Mouse (Mus musculus): Measurements from ENCODE around the gene Elmo1. TPM values are rescaled to one million over a fixed set of nuclear protein-coding genes. Genes with fewer than 3 reads are reported as not detected.

The Elmo1 gene
- polyA plus RNA-seq, 1 experiment, result not detected

GRCm38 (mm10) chr13:20585868-20586267 is 495.5 kb downstream of the Elmo1 start:
- Histone ChIP-seq H3K79me2 (ENCODE audit: control insufficient read depth, insufficient read depth) (no peaks in the 10 kb centered on the region), H3K27me3 (ENCODE audit: control insufficient read depth, insufficient read depth, insufficient read length) (no peaks in the 10 kb centered on the region)

GRCm38 (mm10) chr13:20586462-20586861 is 496.1 kb downstream of the Elmo1 start:
- no peaks in the 10 kb centered on the region for H3K79me3 ChIP-seq (ENCODE audit: low read depth)
- no peak overlapping the region for H3K4me3 ChIP-seq (ENCODE audit: insufficient read depth, poor library complexity, severe bottlenecking)
- no peaks in the 10 kb centered on the region for H3K27me3 ChIP-seq (ENCODE audit: control insufficient read depth, insufficient read depth, insufficient read length)
- H3K79me2 ChIP-seq (ENCODE audit: control insufficient read depth, insufficient read depth), result no peaks in the 10 kb centered on the region
- H3K36me3 ChIP-seq (ENCODE audit: control insufficient read depth, insufficient read depth), result no peaks in the 10 kb centered on the region
- no peak overlapping the region for H3ac ChIP-seq (ENCODE audit: control insufficient read depth, insufficient read length, low read depth)
- TF ChIP-seq USF1 (IDR thresholded peaks at IDR 0.05; ENCODE audit: low read depth), result no peak
- TF ChIP-seq MAX (IDR thresholded peaks at IDR 0.05), result no peak
- TF ChIP-seq CEBPB (IDR thresholded peaks at IDR 0.05; ENCODE audit: low read depth), result no peak
- no peak for TF ChIP-seq CTCF (IDR thresholded peaks at IDR 0.05; ENCODE audit: control insufficient read depth, insufficient read depth, insufficient read length)
- TF ChIP-seq FOSL1 (IDR thresholded peaks at IDR 0.05; ENCODE audit: insufficient read depth, low read length, poor library complexity, severe bottlenecking), result no peak
- no peak for TF ChIP-seq MYOD1 (IDR thresholded peaks at IDR 0.05; ENCODE audit: control insufficient read depth, insufficient read length, low read depth)
- no peak for TF ChIP-seq MYOG (IDR thresholded peaks at IDR 0.05; ENCODE audit: control insufficient read depth, extremely low read depth, insufficient read length)

More at GRCm38 (mm10) chr13:20585868-20586267, 495.5 kb downstream of the Elmo1 start:
- H3K4me3 ChIP-seq (ENCODE audit: insufficient read depth, poor library complexity, severe bottlenecking), result no peak overlapping the region
- no peak overlapping the region for H3ac ChIP-seq (ENCODE audit: control insufficient read depth, insufficient read length, low read depth)
- no peak for TF ChIP-seq MYOD1 (IDR thresholded peaks at IDR 0.05; ENCODE audit: control insufficient read depth, insufficient read length, low read depth)
- no peak for TF ChIP-seq CTCF (IDR thresholded peaks at IDR 0.05; ENCODE audit: control insufficient read depth, insufficient read depth, insufficient read length)
- no peak for TF ChIP-seq CEBPB (IDR thresholded peaks at IDR 0.05; ENCODE audit: low read depth)
- TF ChIP-seq MAX (IDR thresholded peaks at IDR 0.05), result no peak
- TF ChIP-seq MYOG (IDR thresholded peaks at IDR 0.05; ENCODE audit: control insufficient read depth, extremely low read depth, insufficient read length), result no peak
- TF ChIP-seq USF1 (IDR thresholded peaks at IDR 0.05; ENCODE audit: low read depth), result no peak
- no peak for TF ChIP-seq FOSL1 (IDR thresholded peaks at IDR 0.05; ENCODE audit: insufficient read depth, low read length, poor library complexity, severe bottlenecking)
- no peaks in the 10 kb centered on the region for H3K79me3 ChIP-seq (ENCODE audit: low read depth)
- H3K36me3 ChIP-seq (ENCODE audit: control insufficient read depth, insufficient read depth), result no peaks in the 10 kb centered on the region

GRCm38 (mm10) chr13:20590983-20591382 is 500.6 kb downstream of the Elmo1 start:
- Histone ChIP-seq H3K27me3 (ENCODE audit: control insufficient read depth, insufficient read depth, insufficient read length) (no peaks in the 10 kb centered on the region), H3K79me2 (ENCODE audit: control insufficient read depth, insufficient read depth) (no peaks in the 10 kb centered on the region), H3K4me3 (ENCODE audit: insufficient read depth, poor library complexity, severe bottlenecking) (no peak overlapping the region), H3K79me3 (ENCODE audit: low read depth) (no peaks in the 10 kb centered on the region), H3ac (ENCODE audit: control insufficient read depth, insufficient read length, low read depth) (no peak overlapping the region), H3K36me3 (ENCODE audit: control insufficient read depth, insufficient read depth) (no peaks in the 10 kb centered on the region)
- TF ChIP-seq CTCF (IDR thresholded peaks at IDR 0.05; ENCODE audit: control insufficient read depth, insufficient read depth, insufficient read length) (no peak), MAX (IDR thresholded peaks at IDR 0.05) (no peak), MYOD1 (IDR thresholded peaks at IDR 0.05; ENCODE audit: control insufficient read depth, insufficient read length, low read depth) (no peak), CEBPB (IDR thresholded peaks at IDR 0.05; ENCODE audit: low read depth) (no peak), MYOG (IDR thresholded peaks at IDR 0.05; ENCODE audit: control insufficient read depth, extremely low read depth, insufficient read length) (no peak), FOSL1 (IDR thresholded peaks at IDR 0.05; ENCODE audit: insufficient read depth, low read length, poor library complexity, severe bottlenecking) (no peak)

- H3ac ChIP-seq (ENCODE audit: control insufficient read depth, insufficient read length, low read depth), result no peak overlapping the region
- TF ChIP-seq USF1 (IDR thresholded peaks at IDR 0.05; ENCODE audit: low read depth) (no peak), MYOG (IDR thresholded peaks at IDR 0.05; ENCODE audit: control insufficient read depth, extremely low read depth, insufficient read length) (no peak), CTCF (IDR thresholded peaks at IDR 0.05; ENCODE audit: control insufficient read depth, insufficient read depth, insufficient read length) (no peak), MAX (IDR thresholded peaks at IDR 0.05) (no peak), MYOD1 (IDR thresholded peaks at IDR 0.05; ENCODE audit: control insufficient read depth, insufficient read length, low read depth) (no peak), FOSL1 (IDR thresholded peaks at IDR 0.05; ENCODE audit: insufficient read depth, low read length, poor library complexity, severe bottlenecking) (no peak), CEBPB (IDR thresholded peaks at IDR 0.05; ENCODE audit: low read depth) (no peak)
These were observed 506.9 kb downstream of the Elmo1 start for GRCm38 (mm10) chr13:20597307-20597706.

GRCm38 (mm10) chr13:20598618-20599017 is 508.2 kb downstream of the Elmo1 start:
- TF ChIP-seq MYOD1 (IDR thresholded peaks at IDR 0.05; ENCODE audit: control insufficient read depth, insufficient read length, low read depth) (no peak), FOSL1 (IDR thresholded peaks at IDR 0.05; ENCODE audit: insufficient read depth, low read length, poor library complexity, severe bottlenecking) (no peak)
- Histone ChIP-seq H3K4me3 (ENCODE audit: insufficient read depth, poor library complexity, severe bottlenecking) (no peak overlapping the region), H3K36me3 (ENCODE audit: control insufficient read depth, insufficient read depth) (no peaks in the 10 kb centered on the region), H3K79me2 (ENCODE audit: control insufficient read depth, insufficient read depth) (no peaks in the 10 kb centered on the region), H3ac (ENCODE audit: control insufficient read depth, insufficient read length, low read depth) (no peak overlapping the region), H3K79me3 (ENCODE audit: low read depth) (no peaks in the 10 kb centered on the region), H3K27me3 (ENCODE audit: control insufficient read depth, insufficient read depth, insufficient read length) (no peaks in the 10 kb centered on the region)

More at GRCm38 (mm10) chr13:20597307-20597706, 506.9 kb downstream of the Elmo1 start:
- no peaks in the 10 kb centered on the region for H3K27me3 ChIP-seq (ENCODE audit: control insufficient read depth, insufficient read depth, insufficient read length)
- no peaks in the 10 kb centered on the region for H3K36me3 ChIP-seq (ENCODE audit: control insufficient read depth, insufficient read depth)
- H3K79me2 ChIP-seq (ENCODE audit: control insufficient read depth, insufficient read depth), result no peaks in the 10 kb centered on the region
- H3K79me3 ChIP-seq (ENCODE audit: low read depth), result no peaks in the 10 kb centered on the region
- no peak overlapping the region for H3K4me3 ChIP-seq (ENCODE audit: insufficient read depth, poor library complexity, severe bottlenecking)

- no peaks in the 10 kb centered on the region for H3K36me3 ChIP-seq (ENCODE audit: control insufficient read depth, insufficient read depth)
- TF ChIP-seq MYOD1 (IDR thresholded peaks at IDR 0.05; ENCODE audit: control insufficient read depth, insufficient read length, low read depth) (no peak), CTCF (IDR thresholded peaks at IDR 0.05; ENCODE audit: control insufficient read depth, insufficient read depth, insufficient read length) (no peak), USF1 (IDR thresholded peaks at IDR 0.05; ENCODE audit: low read depth) (no peak), CEBPB (IDR thresholded peaks at IDR 0.05; ENCODE audit: low read depth) (no peak), MAX (IDR thresholded peaks at IDR 0.05) (no peak), FOSL1 (IDR thresholded peaks at IDR 0.05; ENCODE audit: insufficient read depth, low read length, poor library complexity, severe bottlenecking) (no peak), MYOG (IDR thresholded peaks at IDR 0.05; ENCODE audit: control insufficient read depth, extremely low read depth, insufficient read length) (no peak)
- no peaks in the 10 kb centered on the region for H3K27me3 ChIP-seq (ENCODE audit: control insufficient read depth, insufficient read depth, insufficient read length)
These were observed 509.9 kb downstream of the Elmo1 start for GRCm38 (mm10) chr13:20600246-20600645.

More at GRCm38 (mm10) chr13:20600246-20600645, 509.9 kb downstream of the Elmo1 start:
- Histone ChIP-seq H3ac (ENCODE audit: control insufficient read depth, insufficient read length, low read depth) (no peak overlapping the region), H3K79me3 (ENCODE audit: low read depth) (no peaks in the 10 kb centered on the region), H3K4me3 (ENCODE audit: insufficient read depth, poor library complexity, severe bottlenecking) (no peak overlapping the region), H3K79me2 (ENCODE audit: control insufficient read depth, insufficient read depth) (no peaks in the 10 kb centered on the region)

Data from C2C12 (cell line).